Comparison of ENCODE assay signal across 26 mouse cellular contexts in the genomic region with DNA sequence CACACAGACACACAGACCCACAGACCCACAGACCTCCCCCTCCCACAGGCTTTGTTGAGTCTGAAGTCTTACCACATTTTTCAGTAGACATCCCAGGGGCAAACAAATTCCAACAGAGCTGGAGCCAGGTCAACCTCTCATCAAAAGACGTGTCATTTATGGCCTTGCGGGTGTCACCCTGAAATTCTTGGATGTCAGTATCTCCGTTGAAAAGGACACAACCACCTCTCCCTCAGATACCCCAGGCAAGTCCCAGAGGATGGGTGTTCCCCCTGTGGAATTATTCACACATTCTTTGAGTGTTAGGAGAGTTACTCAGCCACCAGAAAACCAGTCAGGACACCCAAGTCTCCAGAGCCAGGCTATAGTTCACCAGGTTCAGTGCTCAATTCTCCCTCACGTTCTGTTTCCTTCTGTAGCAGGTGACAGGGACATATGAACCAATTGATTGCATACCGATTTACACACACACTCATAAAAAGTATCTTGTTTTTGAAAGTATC. TPM values are rescaled to one million over a fixed set of nuclear protein-coding genes. Genes with fewer than 3 reads are reported as not detected.
DNase-seq lines count a peak whose midpoint lies in the region; ATAC-seq and TF ChIP-seq lines count a peak whose summit lies in the region.
"Had no signal": no experiment of that assay in that cellular context is flagged by ENCODE, and none has a peak within 500 bp of the region (broad histone marks: within the 10 kb centered on the region; RNA-seq: fewer than 3 reads in every experiment).

No protein-coding gene starts in this region.

- CTCF ChIA-PET in Patski (lab: Charles Lee), result interaction anchor here (0.6 kb wide), 1 partner anchor 43 kb away, joined by 3 read pairs; no protein-coding TSS in a partner anchor

- H3K27me3 ChIP-seq in embryonic facial prominence, embryonic 11.5 days (ENCODE audit: control insufficient read depth, insufficient read depth, low read length), result no peaks in the 10 kb centered on the region
- no peaks in the 10 kb centered on the region for H3K27me3 ChIP-seq in embryonic facial prominence, embryonic 10.5 days (replicated peaks; ENCODE audit: low read depth, poor library complexity, severe bottlenecking)
- H3K27me3 ChIP-seq in C2C12 (ENCODE audit: control insufficient read depth, insufficient read depth, insufficient read length) (no peaks in the 10 kb centered on the region), Patski (no peaks in the 10 kb centered on the region)
- H3K27me3 ChIP-seq: embryonic facial prominence, embryonic 12.5 days; forebrain, embryonic 12.5 days had no signal

- DNase-seq in embryonic facial prominence, embryonic 11.5 days (ENCODE audit: low spot score), result no peak
- DNase-seq in embryonic facial prominence, embryonic 10.5 days (ENCODE audit: low spot score), result no peak
- no peak for DNase-seq in Patski (ENCODE audit: low read depth, low spot score)
- DNase-seq in testis, postnatal 10 days (ENCODE audit: low spot score), result no peak
- no peak for DNase-seq in left cerebral cortex, postnatal 36 days (ENCODE audit: low spot score in 2 of 2)
- DNase-seq in kidney, postnatal 10 days, result no peak
- DNase-seq: adrenal gland, adult 8-10 months; adrenal gland, postnatal 14 days; adrenal gland, postnatal 36 days; B cell, adult 2 months; cerebellum, adult 11-12 months; cerebellum, adult 2 months; cerebellum, adult 9-10 months; cerebellum, postnatal 10 days; cerebellum, postnatal 25 days had no signal

- no peaks in the 10 kb centered on the region for H3K79me2 ChIP-seq in C2C12 (ENCODE audit: control insufficient read depth, insufficient read depth)

- TF ChIP-seq CTCF in C2C12 (IDR thresholded peaks at IDR 0.05; ENCODE audit: control insufficient read depth, insufficient read depth, insufficient read length), result no peak
- no peak for TF ChIP-seq CTCF in Patski (IDR thresholded peaks at IDR 0.05)
- TF ChIP-seq CTCF in embryonic fibroblast, embryonic 13.5 days (IDR thresholded peaks at IDR 0.05; ENCODE audit: borderline replicate concordance, insufficient read depth, low read length), result no peak

- H3ac ChIP-seq in C2C12 (ENCODE audit: control insufficient read depth, insufficient read length, low read depth), result no peak overlapping the region

- 85% methylated on average over 5 of the region's 5 CpGs for WGBS in embryonic facial prominence, embryonic 11.5 days
- WGBS in embryonic facial prominence, embryonic 10.5 days, result 79% methylated on average over 5 of the region's 5 CpGs

- no peaks in the 10 kb centered on the region for H3K9me3 ChIP-seq in embryonic facial prominence, embryonic 11.5 days (replicated peaks; ENCODE audit: control insufficient read depth, low read length)
- H3K9me3 ChIP-seq in embryonic facial prominence, embryonic 10.5 days, result no peaks in the 10 kb centered on the region
- H3K9me3 ChIP-seq: embryonic facial prominence, embryonic 12.5 days; forebrain, embryonic 10.5 days; forebrain, embryonic 12.5 days had no signal

- no peaks in the 10 kb centered on the region for H3K4me1 ChIP-seq in embryonic facial prominence, embryonic 11.5 days (ENCODE audit: control insufficient read depth, insufficient read depth, low read length)
- peaks cover 18% of the 10 kb centered on the region for H3K4me1 ChIP-seq in embryonic facial prominence, embryonic 10.5 days
- H3K4me1 ChIP-seq in embryonic fibroblast, embryonic 13.5 days (ENCODE audit: control insufficient read depth, insufficient read depth, low read length), result peaks cover 22% of the 10 kb centered on the region

- H3K36me3 ChIP-seq in embryonic facial prominence, embryonic 11.5 days (replicated peaks; ENCODE audit: control insufficient read depth, insufficient read depth, low read depth, low read length), result no peaks in the 10 kb centered on the region
- H3K36me3 ChIP-seq in embryonic facial prominence, embryonic 10.5 days (replicated peaks), result no peaks in the 10 kb centered on the region
- H3K36me3 ChIP-seq in C2C12 (ENCODE audit: control insufficient read depth, insufficient read depth), result no peaks in the 10 kb centered on the region
- H3K36me3 ChIP-seq: embryonic facial prominence, embryonic 12.5 days; forebrain, embryonic 10.5 days; forebrain, embryonic 12.5 days had no signal

- in situ Hi-C loops in Patski (cut with MboI; ENCODE audit: low pct_unique_long_range_greater_than_20kb), result no loop called here

- H3K79me3 ChIP-seq in C2C12 (ENCODE audit: low read depth), result no peaks in the 10 kb centered on the region

- H3K4me2 ChIP-seq in embryonic facial prominence, embryonic 11.5 days (ENCODE audit: low read depth, low read length), result no peak overlapping the region
- H3K4me2 ChIP-seq: embryonic facial prominence, embryonic 12.5 days; forebrain, embryonic 12.5 days had no signal

- POLR2A ChIA-PET in Patski (lab: Charles Lee), result no interaction called here

- H3K4me3 ChIP-seq in embryonic facial prominence, embryonic 11.5 days (ENCODE audit: low read depth, low read length), result no peak overlapping the region
- H3K4me3 ChIP-seq in embryonic facial prominence, embryonic 10.5 days, result no peak overlapping the region
- no peak overlapping the region for H3K4me3 ChIP-seq in C2C12 (ENCODE audit: insufficient read depth, poor library complexity, severe bottlenecking)
- H3K4me3 ChIP-seq in embryonic fibroblast, embryonic 13.5 days (ENCODE audit: insufficient read depth, low read length), result no peak overlapping the region
- H3K4me3 ChIP-seq: embryonic facial prominence, embryonic 12.5 days; erythroblast, embryonic 14.5 days; forebrain, embryonic 10.5 days; forebrain, embryonic 12.5 days had no signal

- no peak overlapping the region for H3K9ac ChIP-seq in embryonic facial prominence, embryonic 11.5 days (replicated peaks; ENCODE audit: low read length)
- H3K9ac ChIP-seq: embryonic facial prominence, embryonic 12.5 days; forebrain, embryonic 12.5 days had no signal

- ATAC-seq in embryonic facial prominence, embryonic 11.5 days (replicated peaks; ENCODE audit: insufficient number of reproducible peaks, low FRiP score, low TSS enrichment, low read depth), result 0 out of 2 replicates have a peak, but pooled peaks have one; percentile 15
- ATAC-seq in Patski, result peak; percentile 63
- ATAC-seq: activated CD4-positive, CD25-positive, alpha-beta regulatory T cell, adult 4 months; forebrain, embryonic 14.5 days; forebrain, embryonic 16.5 days had no signal

- TF ChIP-seq POLR2A in embryonic fibroblast, embryonic 13.5 days (IDR thresholded peaks at IDR 0.05; ENCODE audit: low read depth, low read length), result no peak

- intact Hi-C loops in left cerebral cortex, postnatal 36 days (cut with DNase I), result loop anchor here (5.0 kb wide), 1 partner anchor 43 kb away; the partner anchor contains the start of gene Emp1

- H3K27ac ChIP-seq in embryonic facial prominence, embryonic 11.5 days (replicated peaks; ENCODE audit: low read depth, low read length), result no peak overlapping the region
- no peak overlapping the region for H3K27ac ChIP-seq in embryonic facial prominence, embryonic 10.5 days (replicated peaks)
- H3K27ac ChIP-seq in embryonic fibroblast, embryonic 13.5 days (ENCODE audit: insufficient read depth, low read length), result peak overlapping the region; percentile 68; the same call in 1 of the 2 replicates
- H3K27ac ChIP-seq: embryonic facial prominence, embryonic 12.5 days; forebrain, embryonic 10.5 days; forebrain, embryonic 12.5 days had no signal

TF ChIP-seq in C2C12, 6 proteins besides CTCF, POLR2A, EP300 and RAD21:
- TF ChIP-seq FOSL1 (IDR thresholded peaks at IDR 0.05; ENCODE audit: insufficient read depth, low read length, poor library complexity, severe bottlenecking), result peak; percentile 73
- peak; percentile 9 for TF ChIP-seq CEBPB (IDR thresholded peaks at IDR 0.05; ENCODE audit: low read depth)
- no peak for TF ChIP-seq MYOG (IDR thresholded peaks at IDR 0.05; ENCODE audit: control insufficient read depth, extremely low read depth, insufficient read length)

RNA-seq across cellular contexts. Expression of gene Pbp2, which starts 9.3 kb away (rescaled TPM):
- not detected in 2 replicates for polyA plus RNA-seq in embryonic facial prominence, embryonic 11.5 days (2014; fragmentation: Nextera tagmentation; extraction: Ambion mirVana)
- not detected in 2 replicates for polyA plus RNA-seq in embryonic facial prominence, embryonic 10.5 days (2016; fragmentation: Nextera tagmentation; extraction: Ambion mirVana)
- polyA plus RNA-seq in C2C12 (2012; fragmentation: generic; extraction: Trizol) (0.41 TPM), Patski (2021) (not detected)
- polyA plus RNA-seq in embryonic fibroblast, embryonic 13.5 days (2011; ENCODE audit: insufficient read length, low read depth, missing spikeins), result 1.1 and 4.3 TPM in 2 replicates
- total RNA-seq in left cerebral cortex, postnatal 36 days (2021), result under 1 TPM in 1 of 2 experiments, not detected in 1; 0.32 TPM
- total RNA-seq: adrenal gland, adult 18-20 months; adrenal gland, adult 8-10 months; adrenal gland, postnatal 14 days; adrenal gland, postnatal 36 days; MEL had no signal
- polyA plus RNA-seq: activated CD4-positive, CD25-positive, alpha-beta regulatory T cell, adult 4 months; cerebellum, adult 2 months; embryonic facial prominence, embryonic 12.5 days; erythroblast, embryonic 14.5 days; forebrain, embryonic 10.5 days; forebrain, embryonic 12.5 days; forebrain, embryonic 14.5 days; forebrain, embryonic 16.5 days had no signal

RNA-seq across cellular contexts. Expression of gene Emp1, which starts 42.9 kb away (rescaled TPM):
- 6.6 and 7.3 TPM in 2 replicates for polyA plus RNA-seq in embryonic facial prominence, embryonic 11.5 days (2014; fragmentation: Nextera tagmentation; extraction: Ambion mirVana)
- 4.3 and 7.7 TPM in 2 replicates for polyA plus RNA-seq in embryonic facial prominence, embryonic 10.5 days (2016; fragmentation: Nextera tagmentation; extraction: Ambion mirVana)
- polyA plus RNA-seq in C2C12 (2012; fragmentation: generic; extraction: Trizol) (222 TPM), Patski (2021) (70.4 TPM)
- 952 and 959 TPM in 2 replicates for polyA plus RNA-seq in embryonic fibroblast, embryonic 13.5 days (2011; ENCODE audit: insufficient read length, low read depth, missing spikeins)
- total RNA-seq in left cerebral cortex, postnatal 36 days (2021), result 1 to 10 TPM; 1.3 to 3.7 TPM
- total RNA-seq: MEL had no signal
- polyA plus RNA-seq: erythroblast, embryonic 14.5 days had no signal
